Mouse (Mus musculus) brain, embryonic 14.5 days (tissue): ENCODE data around the gene Spock2.

ENCODE experiments used
- CTCF ChIP-seq: fragments of 200-500 bp; IDR thresholded peaks from 2 replicates; pipeline ENCODE4 v1.5.1; 2012; ENCODE audit warnings: inconsistent platforms, mild to moderate bottlenecking, moderate library complexity, borderline replicate concordance; ENCODE audit not compliant: insufficient read depth, insufficient read length; ENCODE audit errors: extremely low read depth
- POLR2A ChIP-seq: fragments of 200-500 bp; IDR thresholded peaks from 2 replicates; pipeline ENCODE4 v1.6.1; 2012; ENCODE audit warnings: mild to moderate bottlenecking, inconsistent platforms, borderline replicate concordance; ENCODE audit not compliant: poor library complexity, insufficient read depth, insufficient read length, severe bottlenecking; ENCODE audit errors: extremely low read depth

DNA sequence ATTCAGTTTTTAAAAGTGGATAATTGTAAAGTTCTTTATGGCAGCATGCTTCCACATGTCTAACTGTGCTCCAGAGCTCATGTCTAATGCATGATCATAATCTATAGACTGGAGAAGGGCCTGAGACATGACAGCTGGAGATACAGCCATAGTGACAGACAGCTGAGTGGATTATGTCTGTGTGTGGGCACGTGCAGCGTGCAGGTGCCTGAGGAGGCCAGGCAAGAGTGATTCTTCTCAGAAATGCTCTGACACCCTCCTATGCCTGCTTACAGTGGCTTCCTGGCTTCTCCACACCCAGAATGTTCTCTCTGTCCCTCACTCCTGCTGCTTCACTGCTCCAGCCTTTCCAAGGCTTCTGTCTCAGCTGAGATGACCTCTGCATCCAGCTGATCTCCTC lies 12.3 kb upstream of the Spock2 start:
- TF ChIP-seq CTCF (no peak), POLR2A (no peak)
